Mouse (Mus musculus) urinary bladder, postnatal 4 days (tissue): ENCODE results near the gene Lect2.

Experiments
- DNase-seq, 2 experiments: peaks; one replicate each; pipeline ENCODE4 v3.0.0; 2021 to 2022; ENCODE audit warnings: low spot score in 2 of 2

Gene Lect2

DNA sequence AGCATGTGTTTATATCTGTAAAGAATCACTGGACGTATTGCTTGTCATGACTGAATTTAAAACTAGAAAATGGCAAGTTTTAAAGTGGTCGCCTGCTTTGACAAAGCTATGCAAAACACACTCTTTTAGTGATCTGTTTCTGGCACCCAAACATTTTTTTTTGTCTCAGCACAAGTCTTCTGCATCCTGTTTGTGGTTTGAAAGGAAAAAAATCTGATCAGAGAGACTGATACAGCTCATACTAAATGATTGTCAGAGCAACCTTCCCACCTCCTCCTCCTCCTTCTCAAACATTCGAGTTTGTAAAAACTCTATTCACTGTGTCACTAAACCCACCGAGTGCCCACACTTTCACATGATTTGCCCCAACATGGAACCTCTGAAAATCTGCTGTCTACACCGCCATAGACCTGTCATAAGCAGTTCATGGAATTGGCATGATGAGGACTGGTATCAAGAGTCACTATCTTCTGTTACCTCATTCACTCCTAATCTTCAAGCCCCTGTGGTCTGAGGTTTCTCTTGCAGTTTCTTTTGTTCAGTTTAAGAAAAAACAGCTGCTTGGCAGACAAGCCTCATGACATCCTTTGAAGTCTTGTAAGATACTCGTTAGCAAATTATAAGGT, 41.3 kb downstream of the Lect2 start:
- DNase-seq, result no peak

DNA sequence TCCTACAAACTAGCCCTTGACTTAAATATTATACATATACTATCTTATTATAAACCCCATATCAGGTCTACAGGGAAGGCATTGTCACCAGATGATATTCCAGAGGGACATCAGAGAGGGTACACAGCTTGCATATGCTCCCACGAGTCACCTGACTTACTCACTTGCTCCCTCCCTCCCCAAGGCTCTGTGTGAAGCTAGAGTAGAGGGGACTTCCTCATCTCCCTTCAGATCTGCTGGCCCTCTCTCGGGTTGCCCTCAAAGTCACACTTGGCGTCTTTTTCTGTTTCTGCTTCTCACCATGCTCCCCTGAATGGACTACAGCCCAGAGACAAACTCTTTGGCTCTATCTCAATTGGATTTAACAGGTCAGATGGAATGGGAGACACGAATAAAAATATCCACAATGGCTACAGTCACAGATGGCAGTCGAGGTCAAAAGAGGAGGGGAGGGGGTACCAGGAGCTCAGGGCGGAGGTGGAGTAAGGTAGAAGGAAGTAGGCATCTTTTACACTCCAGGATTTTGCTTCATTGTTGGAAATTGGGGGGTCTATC, 46.4 kb downstream of the Lect2 start:
- DNase-seq, result no peak

DNA sequence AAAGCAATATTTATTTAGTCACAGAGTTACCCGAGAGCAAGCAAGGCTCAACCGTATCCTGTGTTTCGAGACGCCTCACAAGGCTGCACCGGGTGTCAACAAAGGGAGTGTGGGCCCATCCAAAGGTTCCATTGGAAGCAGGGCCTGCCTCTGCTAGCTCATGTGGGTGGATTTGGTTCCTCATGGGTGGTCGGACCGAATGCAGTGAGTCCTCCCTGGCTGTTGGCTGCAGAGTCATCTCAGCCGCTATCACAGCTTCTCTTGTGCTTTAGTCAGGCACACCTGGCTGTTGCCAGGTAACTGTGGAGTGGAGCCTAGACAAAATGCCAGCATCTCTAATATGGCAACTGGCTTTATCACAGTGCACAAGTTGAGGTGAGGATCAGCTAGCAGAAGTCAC, 47.7 kb downstream of the Lect2 start:
- no peak for DNase-seq

DNA sequence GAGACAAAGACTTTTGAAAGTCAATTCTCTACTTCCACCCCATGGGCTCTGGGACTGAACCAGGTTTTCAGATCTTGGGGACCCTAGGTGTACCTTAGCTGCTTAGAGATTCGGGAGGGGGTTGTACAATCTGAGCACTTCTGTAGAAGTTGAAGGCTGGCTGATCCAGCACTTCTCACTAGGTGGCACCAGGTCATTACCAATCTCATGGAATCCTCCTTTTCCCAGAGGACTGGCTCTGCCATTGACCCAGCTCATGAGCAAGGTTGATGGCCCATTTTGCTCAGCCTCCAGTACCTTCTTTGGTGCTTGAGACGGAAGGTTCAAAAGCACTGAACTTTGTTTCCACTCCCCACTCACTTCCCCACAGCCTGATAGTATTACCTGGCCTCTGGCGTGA, 48.2 kb downstream of the Lect2 start:
- DNase-seq, result no peak

DNA sequence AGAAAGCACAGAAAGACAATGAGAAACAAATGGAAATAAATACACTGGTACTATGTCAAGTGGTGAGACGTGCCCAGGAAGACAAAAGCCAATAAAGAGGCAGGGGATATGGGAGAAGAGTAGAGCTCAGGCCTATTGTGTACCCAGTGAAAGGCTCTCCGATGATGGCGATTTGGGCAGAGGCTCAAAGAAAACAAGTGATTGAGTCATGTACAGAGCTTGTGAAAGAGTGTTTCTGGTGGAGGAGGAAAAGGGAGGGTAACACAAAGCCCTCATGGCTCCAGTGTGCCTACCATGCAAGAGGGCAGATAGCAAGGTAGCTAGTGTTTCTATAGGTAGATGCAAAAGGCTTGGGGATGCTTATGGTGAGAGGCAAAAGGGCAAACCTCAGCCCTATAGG, 53.9 kb downstream of the Lect2 start:
- no peak for DNase-seq
